15 mouse cellular contexts compared by ENCODE assay signal in the genomic region with DNA sequence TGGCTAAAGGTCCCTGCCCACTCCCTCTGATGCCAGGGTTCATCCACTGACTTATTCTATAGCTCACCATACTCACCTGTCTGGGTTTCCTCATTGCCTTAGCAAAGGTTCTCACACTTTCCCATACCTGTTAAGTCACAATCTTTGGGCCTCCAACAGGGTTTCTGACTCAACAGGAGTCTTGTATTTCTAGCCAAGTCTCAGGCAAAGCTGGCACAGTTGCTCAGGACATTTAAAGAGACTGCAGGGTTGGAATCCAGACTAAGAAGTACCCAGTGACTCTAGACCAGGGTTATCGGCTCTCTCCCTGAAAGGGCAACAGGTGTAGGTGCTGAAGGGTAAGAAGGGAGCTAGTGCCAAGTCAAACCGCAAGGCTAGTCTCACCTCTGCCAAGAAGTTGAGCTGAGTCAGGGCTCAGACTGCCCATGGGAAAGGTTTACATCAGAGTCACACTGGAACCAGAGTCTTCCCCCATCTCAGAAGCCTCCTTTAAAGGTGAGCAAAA.
DNase-seq lines count a peak whose midpoint lies in the region; ATAC-seq and TF ChIP-seq lines count a peak whose summit lies in the region.
"Had no signal": no experiment of that assay in that cellular context is flagged by ENCODE, and none has a peak within 500 bp of the region (broad histone marks: within the 10 kb centered on the region; RNA-seq: fewer than 3 reads in every experiment).

No protein-coding gene starts in this region.

- no peak overlapping the region for H3K27ac ChIP-seq in liver, adult 2 months (replicated peaks; ENCODE audit: insufficient read depth, low read depth, low read length)
- no peak overlapping the region for H3K27ac ChIP-seq in kidney, embryonic 15.5 days
- H3K27ac ChIP-seq: embryonic facial prominence, embryonic 12.5 days; forebrain, embryonic 13.5 days; hindbrain, embryonic 10.5 days; hindbrain, embryonic 14.5 days had no signal

- peaks cover 8% of the 10 kb centered on the region for H3K4me1 ChIP-seq in liver, adult 2 months (ENCODE audit: control insufficient read depth, insufficient read depth, low read length)
- H3K4me1 ChIP-seq in kidney, embryonic 15.5 days: no peaks in the 10 kb centered on the region
- H3K4me1 ChIP-seq: embryonic facial prominence, embryonic 12.5 days; forebrain, embryonic 13.5 days; heart, embryonic 12.5 days; hindbrain, embryonic 10.5 days had no signal

- H3K9ac ChIP-seq in liver, adult 2 months (ENCODE audit: low read depth, low read length): no peak overlapping the region
- H3K9ac ChIP-seq in kidney, embryonic 15.5 days: no peak overlapping the region
- H3K9ac ChIP-seq: embryonic facial prominence, embryonic 12.5 days; forebrain, embryonic 13.5 days; forebrain, postnatal 0 days; heart, embryonic 12.5 days; hindbrain, embryonic 14.5 days had no signal

- H3K4me3 ChIP-seq in liver, adult 2 months (ENCODE audit: insufficient read depth, low read depth, low read length): no peak overlapping the region
- H3K4me3 ChIP-seq in kidney, embryonic 15.5 days (replicated peaks): no peak overlapping the region
- H3K4me3 ChIP-seq: embryonic facial prominence, embryonic 12.5 days; forebrain, embryonic 13.5 days; heart, embryonic 12.5 days; hindbrain, embryonic 10.5 days had no signal

- no peak for TF ChIP-seq POLR2A in liver, adult 2 months (IDR thresholded peaks at IDR 0.05; ENCODE audit: extremely low read depth, insufficient read depth, low read length)

- WGBS in liver, adult 2 months: 41% methylated on average over 2 of the region's 2 CpGs
- WGBS in kidney, embryonic 15.5 days: 89% methylated on average over 2 of the region's 2 CpGs

- no peak for ATAC-seq in kidney, embryonic 15.5 days (replicated peaks; ENCODE audit: low FRiP score)
- ATAC-seq: forebrain, embryonic 13.5 days; forebrain, postnatal 0 days had no signal

- DNase-seq in liver, adult 2 months (ENCODE audit: extremely low read depth, low read depth, low spot score): peak; percentile 32
- DNase-seq in liver: no peak
- peak; percentile 8 for DNase-seq in brain, adult 2 months (ENCODE audit: low read depth, low spot score)
- DNase-seq in fat pad, adult 2 months (ENCODE audit: extremely low read depth, low read depth, low spot score): peak; percentile 98
- DNase-seq in lung, postnatal 36 days: peak; percentile 61
- DNase-seq: adrenal gland, adult 8-10 months; cerebellum, adult 18-20 months; forebrain, postnatal 0 days; gastrocnemius, postnatal 14 days had no signal

- H3K4me2 ChIP-seq in kidney, embryonic 15.5 days: no peak overlapping the region
- H3K4me2 ChIP-seq: embryonic facial prominence, embryonic 12.5 days; forebrain, embryonic 13.5 days; heart, embryonic 12.5 days; hindbrain, embryonic 14.5 days had no signal

- TF ChIP-seq CTCF in liver, adult 2 months (IDR thresholded peaks at IDR 0.05; ENCODE audit: low read depth, low read length): no peak

- no peaks in the 10 kb centered on the region for H3K9me3 ChIP-seq in kidney, embryonic 15.5 days (replicated peaks)
- H3K9me3 ChIP-seq: embryonic facial prominence, embryonic 12.5 days; forebrain, embryonic 13.5 days; heart, embryonic 12.5 days; hindbrain, embryonic 10.5 days had no signal

- no peaks in the 10 kb centered on the region for H3K27me3 ChIP-seq in liver, adult 2 months (ENCODE audit: control insufficient read depth, insufficient read depth, low read length)
- no peaks in the 10 kb centered on the region for H3K27me3 ChIP-seq in kidney, embryonic 15.5 days
- H3K27me3 ChIP-seq: embryonic facial prominence, embryonic 12.5 days; forebrain, embryonic 13.5 days; heart, embryonic 12.5 days had no signal

- H3K79me2 ChIP-seq in liver, adult 2 months (ENCODE audit: control insufficient read depth, insufficient read depth, low read length): no peaks in the 10 kb centered on the region

- no peaks in the 10 kb centered on the region for H3K36me3 ChIP-seq in liver, adult 2 months (ENCODE audit: control insufficient read depth, insufficient read depth, low read length)
- no peaks in the 10 kb centered on the region for H3K36me3 ChIP-seq in kidney, embryonic 15.5 days
- H3K36me3 ChIP-seq: embryonic facial prominence, embryonic 12.5 days; heart, embryonic 12.5 days; hindbrain, embryonic 10.5 days had no signal
